Mouse (Mus musculus) forebrain, embryonic 10.5 days (tissue): Measurements from ENCODE around the gene Gdpd3. TPM values are rescaled to one million over a fixed set of nuclear protein-coding genes. Genes with fewer than 3 reads are reported as not detected.
A peak's percentile ranks its signal among the peaks of the same experiment; 100 is the strongest.

Experiments used
- DNase-seq: peaks from one replicate; pipeline ENCODE4 v3.0.0-alpha.2; 2017; ENCODE audit warnings: low spot score; ENCODE audit errors: extremely low spot score
- H3K27ac ChIP-seq: fragments of 300-500 bp; sonication (generic); 2 replicates; pipeline ENCODE4 v1.5.1; 2016; ENCODE audit warnings: mild to moderate bottlenecking
- H3K27me3 ChIP-seq: fragments of 300-500 bp; sonication (generic); 2 replicates; pipeline ENCODE4 v1.6.1; 2016; ENCODE audit warnings: mild to moderate bottlenecking; ENCODE audit not compliant: poor library complexity, severe bottlenecking
- H3K36me3 ChIP-seq: fragments of 300-500 bp; sonication (generic); replicated peaks from 2 replicates; pipeline ENCODE4 v1.6.1; 2016; ENCODE audit warnings: mild to moderate bottlenecking, moderate library complexity
- H3K4me1 ChIP-seq: fragments of 300-500 bp; sonication (generic); 2 replicates; pipeline ENCODE4 v1.6.1; 2016
- H3K4me3 ChIP-seq: fragments of 300-500 bp; sonication (generic); 2 replicates; pipeline ENCODE4 v1.5.1; 2016; ENCODE audit warnings: mild to moderate bottlenecking, moderate library complexity
- H3K9me3 ChIP-seq: fragments of 300-500 bp; sonication (generic); 2 replicates; pipeline ENCODE4 v1.6.1; 2016; ENCODE audit warnings: mild to moderate bottlenecking, moderate library complexity
- WGBS: fragments of 180-500 bp; shearing (Covaris S2); methylation state at CpG from one replicate; pipeline ENCODE4 v1.1.7; 2016; 5-methylcytosine and 5-hydroxymethylcytosine counted together
- polyA plus RNA-seq: library from polyadenylated mRNA; unstranded; fragments of >200 nt; fragmentation: Nextera tagmentation; extraction: Ambion mirVana; gene quantifications from 2 replicates; pipeline ENCODE4 v1.2.1, GENCODE M21; 2016

Gene Gdpd3
- polyA plus RNA-seq, 1 experiment from 2014 or later, result 0.98 TPM

DNA sequence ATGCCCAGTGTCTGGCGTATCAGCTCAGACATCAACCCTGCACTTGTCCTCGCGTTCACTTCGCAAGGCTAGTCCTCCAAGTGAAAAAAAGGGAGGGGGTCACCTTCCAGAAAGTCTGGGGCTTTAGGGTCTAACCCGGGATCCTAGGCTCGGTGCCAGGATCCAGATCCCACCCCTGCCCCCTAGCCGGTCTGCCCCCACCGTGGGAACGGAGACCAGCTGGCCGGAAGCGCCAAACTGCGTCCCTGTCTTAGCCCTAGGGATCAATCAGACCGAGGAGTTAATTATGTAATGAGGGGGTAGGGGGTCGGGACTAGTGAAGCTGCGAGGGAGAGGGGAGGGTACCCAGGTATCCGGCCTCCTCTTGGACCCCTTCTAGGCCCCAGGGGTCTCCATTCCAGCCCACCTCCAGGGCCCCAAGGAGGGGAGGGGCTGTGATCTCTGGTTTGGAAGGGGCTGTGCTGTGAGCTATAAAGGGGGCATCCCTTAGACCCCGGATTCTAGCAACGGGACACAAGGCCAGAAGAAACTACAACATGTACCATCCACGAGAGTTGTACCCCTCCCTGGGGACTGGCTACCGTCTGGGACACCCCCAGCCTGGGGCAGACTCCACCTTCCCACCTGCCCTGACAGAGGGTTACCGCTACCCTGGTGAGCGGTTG is 15.0 kb downstream of the Gdpd3 start, which contains the start of gene Tbx6:
Gene Tbx6 (plus strand): TSS at position 513 of the 665 bp plus-strand sequence.
- 7% methylated on average over 22 of the region's 22 CpGs for WGBS
- Histone ChIP-seq H3K27ac (peak within 1 kb of the TSS; percentile 86), H3K9me3 (no peaks in the 10 kb centered on the region), H3K4me3 (peak within 1 kb of the TSS; percentile 59), H3K4me1 (peaks cover 63% of the 10 kb centered on the region), H3K27me3 (no peaks in the 10 kb centered on the region), H3K36me3 (peaks cover 34% of the 10 kb centered on the region)
- no peak for DNase-seq

DNA sequence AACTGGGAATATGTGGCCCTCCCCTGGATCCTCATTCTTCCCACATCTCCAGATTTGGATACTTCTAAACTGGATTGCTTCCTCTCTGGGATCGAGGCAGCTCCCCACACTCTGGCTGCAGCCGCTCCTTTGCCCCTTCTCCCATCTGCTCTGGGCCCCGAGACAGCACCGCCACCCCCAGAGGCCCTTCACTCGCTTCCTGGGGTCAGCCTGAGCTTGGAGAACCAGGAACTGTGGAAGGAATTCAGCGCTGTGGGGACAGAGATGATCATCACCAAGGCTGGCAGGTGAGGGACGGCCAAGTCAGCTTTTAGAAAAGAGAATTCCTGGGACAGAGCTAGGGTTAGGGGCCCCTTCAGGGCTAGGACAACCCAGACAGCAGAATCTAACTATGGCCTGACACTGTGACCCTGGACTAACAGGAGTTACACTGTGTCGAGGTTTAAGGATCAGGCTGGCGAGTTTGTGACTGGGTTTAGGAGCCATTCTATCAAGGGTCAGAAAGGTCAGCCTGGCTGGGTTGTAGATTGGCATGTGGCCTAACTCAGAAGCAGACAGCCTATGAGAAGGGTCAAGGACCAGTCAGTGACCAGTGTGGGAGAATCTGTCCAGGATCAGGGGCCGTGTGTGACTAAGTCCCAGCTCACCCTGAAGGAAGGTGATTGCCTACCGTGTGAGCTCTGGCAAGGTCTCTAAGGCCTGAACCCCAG is 15.7 kb downstream of the Gdpd3 start:
- H3K36me3 ChIP-seq, result peaks cover 41% of the 10 kb centered on the region
- peak overlapping the region; percentile 86 for H3K27ac ChIP-seq
- H3K4me1 ChIP-seq, result peaks cover 56% of the 10 kb centered on the region
- no peak for DNase-seq
- 45% methylated on average over 11 of the region's 11 CpGs for WGBS
- no peaks in the 10 kb centered on the region for H3K27me3 ChIP-seq
- no peaks in the 10 kb centered on the region for H3K9me3 ChIP-seq
- H3K4me3 ChIP-seq, result peak overlapping the region; percentile 59

DNA sequence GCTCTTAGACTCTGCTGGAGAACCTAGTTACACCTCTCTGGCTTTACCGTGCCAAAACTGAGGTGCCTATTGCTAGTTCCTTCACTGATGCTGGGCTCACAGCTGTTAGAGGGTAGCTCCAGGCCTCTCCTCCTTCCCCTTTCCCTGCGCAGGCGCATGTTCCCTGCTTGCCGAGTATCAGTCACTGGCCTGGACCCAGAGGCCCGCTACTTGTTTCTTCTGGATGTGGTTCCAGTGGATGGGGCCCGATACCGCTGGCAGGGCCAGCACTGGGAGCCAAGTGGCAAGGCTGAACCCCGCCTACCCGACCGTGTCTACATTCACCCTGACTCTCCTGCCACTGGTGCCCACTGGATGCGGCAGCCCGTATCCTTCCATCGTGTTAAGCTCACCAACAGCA is 16.6 kb downstream of the Gdpd3 start:
- WGBS, result 88% methylated on average over 13 of the region's 13 CpGs
- no peak for DNase-seq
- Histone ChIP-seq H3K27me3 (no peaks in the 10 kb centered on the region), H3K4me1 (peaks cover 47% of the 10 kb centered on the region), H3K36me3 (peaks cover 50% of the 10 kb centered on the region), H3K9me3 (no peaks in the 10 kb centered on the region), H3K27ac (0 out of 2 replicates have a peak overlapping the region, but pooled peaks have one; percentile 16), H3K4me3 (no peak overlapping the region)

DNA sequence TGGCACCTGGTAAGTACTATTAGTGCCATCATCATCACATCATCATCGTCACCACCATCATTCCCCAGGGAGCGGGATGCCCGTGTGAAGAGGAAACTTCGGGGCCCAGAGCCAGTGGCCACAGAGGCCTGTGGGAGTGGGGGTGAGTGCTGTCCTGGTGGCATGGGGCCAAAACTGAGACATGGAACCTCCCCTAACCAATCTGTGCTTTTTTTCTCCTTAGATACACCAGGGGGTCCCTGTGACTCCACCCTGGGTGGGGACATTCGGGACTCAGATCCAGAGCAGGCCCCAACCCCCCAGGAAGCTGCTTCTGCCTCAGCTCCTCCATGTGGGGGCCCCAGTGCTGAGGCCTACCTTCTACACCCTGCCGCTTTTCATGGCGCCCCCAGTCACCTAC is 18.3 kb downstream of the Gdpd3 start:
- Histone ChIP-seq H3K4me3 (no peak overlapping the region), H3K36me3 (peaks cover 65% of the 10 kb centered on the region), H3K9me3 (no peaks in the 10 kb centered on the region), H3K27me3 (no peaks in the 10 kb centered on the region), H3K4me1 (peaks cover 43% of the 10 kb centered on the region), H3K27ac (no peak overlapping the region)
- DNase-seq, result no peak
- WGBS, result 87% methylated on average over 7 of the region's 7 CpGs

DNA sequence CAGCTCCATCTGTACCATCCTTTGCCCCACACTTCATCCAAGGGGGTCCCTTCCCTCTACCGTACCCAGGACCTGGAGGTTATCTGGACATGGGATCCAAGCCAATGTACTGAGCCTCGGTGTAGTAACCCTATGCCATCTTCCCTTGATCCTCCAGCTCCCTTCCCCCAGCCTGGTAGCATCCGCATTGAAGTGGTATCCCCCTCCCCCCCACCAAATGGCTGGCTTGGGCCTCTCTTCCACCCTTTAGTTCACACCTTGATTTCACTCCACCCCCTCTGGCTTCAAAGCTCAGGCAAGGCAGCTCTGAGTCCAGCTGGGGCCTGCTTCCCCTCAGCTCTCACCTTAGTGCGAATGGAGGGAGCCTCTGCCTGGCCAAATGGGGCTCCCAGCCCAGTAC is 18.9 kb downstream of the Gdpd3 start:
- Histone ChIP-seq H3K36me3 (peaks cover 71% of the 10 kb centered on the region), H3K9me3 (no peaks in the 10 kb centered on the region), H3K27ac (no peak overlapping the region), H3K4me1 (peaks cover 41% of the 10 kb centered on the region), H3K4me3 (no peak overlapping the region), H3K27me3 (no peaks in the 10 kb centered on the region)
- DNase-seq, result no peak
- WGBS, result 92% methylated on average over 4 of the region's 4 CpGs

DNA sequence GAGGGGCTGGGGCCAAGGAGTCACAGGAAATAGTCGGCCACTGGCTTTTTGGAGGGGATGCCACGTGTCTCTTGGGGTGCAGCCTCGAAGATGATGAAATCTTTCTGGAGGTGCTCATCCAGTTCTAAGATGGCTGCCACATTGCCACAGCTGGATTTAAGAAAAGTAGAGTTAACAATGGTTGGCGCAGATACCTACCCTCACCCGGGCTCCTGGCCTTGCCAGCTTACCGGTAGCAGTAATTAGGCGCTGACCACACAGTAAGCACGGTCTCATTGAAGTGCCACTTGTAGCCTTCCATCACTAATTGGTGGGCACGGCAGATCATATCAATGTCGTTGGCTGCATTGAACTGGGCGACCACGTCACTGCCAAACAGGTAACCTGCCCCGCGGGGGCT is 20.0 kb downstream of the Gdpd3 start:
- no peak overlapping the region for H3K27ac ChIP-seq
- peaks cover 81% of the 10 kb centered on the region for H3K36me3 ChIP-seq
- no peaks in the 10 kb centered on the region for H3K9me3 ChIP-seq
- DNase-seq, result no peak
- H3K4me3 ChIP-seq, result no peak overlapping the region
- no peaks in the 10 kb centered on the region for H3K27me3 ChIP-seq
- WGBS, result 95% methylated on average over 14 of the region's 14 CpGs
- H3K4me1 ChIP-seq, result peaks cover 41% of the 10 kb centered on the region

DNA sequence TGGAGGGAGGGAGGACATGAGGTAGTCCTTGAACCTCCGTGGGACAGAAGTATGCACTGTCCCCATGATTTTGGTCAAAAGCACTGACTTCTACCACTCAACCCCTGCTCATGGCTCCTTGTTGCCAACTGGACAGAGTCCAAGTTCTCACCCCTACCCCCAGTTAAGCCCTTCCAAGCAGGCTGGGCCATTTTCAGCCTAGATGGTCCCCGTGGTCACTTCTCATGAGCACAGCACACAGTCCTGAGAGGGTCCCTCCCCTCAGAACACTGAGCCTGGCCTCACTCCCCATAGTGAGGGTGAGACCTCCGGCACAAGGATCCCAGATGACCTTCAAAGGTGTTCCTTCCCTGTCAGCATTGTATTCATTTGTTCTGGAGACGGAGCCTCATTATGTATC is 23.0 kb downstream of the Gdpd3 start:
- no peaks in the 10 kb centered on the region for H3K27me3 ChIP-seq
- peaks cover 76% of the 10 kb centered on the region for H3K36me3 ChIP-seq
- no peak overlapping the region for H3K27ac ChIP-seq
- 96% methylated on average over 4 of the region's 4 CpGs for WGBS
- no peaks in the 10 kb centered on the region for H3K9me3 ChIP-seq
- peaks cover 34% of the 10 kb centered on the region for H3K4me1 ChIP-seq
- H3K4me3 ChIP-seq, result no peak overlapping the region
- DNase-seq, result no peak

DNA sequence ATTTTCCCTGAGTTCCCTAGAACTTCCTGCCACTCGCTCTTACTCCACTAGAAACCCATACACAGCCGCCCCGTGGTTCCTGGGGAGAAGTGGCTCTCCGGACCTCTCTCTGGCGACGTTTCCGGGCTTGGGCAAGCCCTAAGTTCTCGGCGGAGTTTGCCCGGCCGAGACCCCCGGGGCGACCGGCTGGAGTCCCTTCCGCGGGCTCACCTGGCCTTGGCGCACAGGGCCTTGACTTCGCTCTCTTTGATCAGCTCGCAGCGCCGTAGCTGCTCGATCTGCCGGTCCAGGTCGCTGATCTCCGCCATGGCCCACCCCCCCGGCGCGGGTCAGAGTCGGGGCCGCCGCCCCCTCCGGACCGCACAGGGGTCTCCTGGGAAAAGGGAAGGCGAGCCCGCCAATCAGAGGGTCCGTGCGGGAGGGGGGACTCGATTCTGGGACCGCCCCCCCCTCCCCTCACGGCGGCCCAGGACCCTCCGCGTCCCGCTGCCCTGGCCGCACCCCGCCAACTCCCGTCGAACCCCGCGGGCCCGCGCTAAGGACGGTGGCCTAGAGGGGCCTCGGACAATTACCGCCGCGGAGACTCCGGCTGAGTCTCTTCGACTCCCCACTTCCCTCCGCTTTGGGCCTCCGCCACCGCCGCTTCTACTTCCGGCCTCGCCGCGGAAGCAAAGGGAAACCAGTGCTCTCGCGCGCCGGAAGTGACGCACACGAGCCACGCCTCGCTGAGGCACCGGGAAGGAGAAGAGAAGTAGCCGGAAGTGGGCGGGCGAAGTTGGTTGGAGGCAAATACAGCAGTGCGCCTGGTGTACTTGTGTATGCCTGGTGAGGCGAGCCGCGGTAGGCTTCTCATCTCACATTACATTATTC is 26.0 kb downstream of the Gdpd3 start, which contains the start of gene Ppp4c:
Gene Ppp4c (minus strand): TSS at position 646 of the 870 bp plus-strand sequence.
- H3K36me3 ChIP-seq, result peaks cover 76% of the 10 kb centered on the region
- peak; percentile 99 for DNase-seq
- H3K9me3 ChIP-seq, result no peaks in the 10 kb centered on the region
- H3K4me3 ChIP-seq, result peak within 1 kb of the TSS; percentile 86
- under 1% methylated on average over 78 of the region's 83 CpGs for WGBS
- peaks cover 55% of the 10 kb centered on the region for H3K4me1 ChIP-seq
- no peaks in the 10 kb centered on the region for H3K27me3 ChIP-seq
- H3K27ac ChIP-seq, result peak within 1 kb of the TSS; percentile 95

DNA sequence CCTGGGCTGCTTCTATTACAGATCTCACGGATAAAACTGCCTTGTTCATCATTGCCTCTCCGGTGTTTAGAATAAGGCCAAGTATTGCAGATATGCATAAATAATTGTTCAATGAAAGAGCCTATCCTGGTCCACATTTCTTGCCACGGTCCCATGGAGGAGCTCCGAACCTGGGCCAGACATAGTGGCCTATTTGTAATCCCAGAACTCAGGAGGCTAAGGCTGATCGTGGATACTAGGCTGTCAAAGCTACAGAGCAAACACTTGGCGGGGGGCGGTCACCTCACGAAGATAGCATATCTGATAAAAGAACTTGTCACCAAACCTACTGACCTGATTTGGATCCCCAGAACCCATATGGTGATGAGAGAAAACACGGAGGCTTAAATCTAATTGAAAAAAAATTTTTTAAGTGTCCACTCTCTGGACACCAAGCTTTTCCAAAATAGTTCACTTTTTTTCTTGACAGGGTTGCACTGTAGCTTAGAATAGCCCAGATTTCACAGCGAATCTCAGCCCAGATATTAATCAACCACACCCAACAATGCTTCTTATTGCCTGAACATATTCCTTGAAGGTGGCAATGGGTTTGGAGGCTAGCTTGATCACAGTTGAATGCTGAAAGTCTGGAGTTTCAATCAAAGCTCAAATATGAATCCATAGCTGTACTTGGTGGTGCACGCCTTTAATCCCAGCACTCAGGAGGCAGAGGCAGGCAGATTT is 26.7 kb downstream of the Gdpd3 start:
- Histone ChIP-seq H3K9me3 (no peaks in the 10 kb centered on the region), H3K36me3 (peaks cover 76% of the 10 kb centered on the region), H3K4me3 (peak overlapping the region; percentile 86), H3K4me1 (peaks cover 63% of the 10 kb centered on the region), H3K27ac (peak overlapping the region; percentile 95), H3K27me3 (no peaks in the 10 kb centered on the region)
- WGBS, result 29% methylated on average over 11 of the region's 11 CpGs
- no peak for DNase-seq

DNA sequence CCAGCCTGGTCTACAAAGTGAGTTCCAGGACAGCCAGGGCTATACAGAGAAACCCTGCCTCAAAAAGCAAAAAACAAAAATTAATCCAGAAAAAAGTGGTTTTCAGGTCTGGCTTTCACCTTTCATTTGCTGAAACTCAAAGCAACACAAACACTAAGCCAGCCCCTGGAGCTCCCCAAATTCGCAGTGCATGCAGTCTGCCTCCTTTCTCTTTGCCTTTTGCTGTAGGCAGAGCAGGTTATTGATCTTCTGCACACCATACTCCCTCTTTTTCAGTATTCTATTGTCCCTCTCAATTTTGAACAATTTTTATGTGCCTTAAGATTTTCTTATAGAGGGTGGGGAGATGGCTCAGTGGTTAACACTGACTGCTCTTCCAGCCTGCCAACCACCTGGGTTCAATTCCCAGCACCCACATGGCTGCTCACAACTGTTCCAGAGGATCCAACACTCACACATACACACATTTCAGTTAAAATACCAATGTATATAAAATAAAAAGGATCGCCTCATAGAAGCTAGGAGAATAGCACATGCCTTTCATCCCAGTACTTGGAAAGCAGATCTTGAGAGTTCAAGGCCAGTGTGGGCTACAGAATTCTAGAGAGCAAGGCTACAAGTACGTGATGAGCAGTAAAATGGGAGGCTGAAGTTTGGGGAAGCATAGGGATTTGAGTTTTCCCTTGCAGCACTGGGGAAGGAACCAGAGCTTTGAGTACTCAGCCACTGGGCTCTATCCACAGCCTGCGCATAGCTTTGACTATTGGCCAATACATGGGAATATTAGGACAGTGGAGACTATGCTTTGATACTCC is 27.5 kb downstream of the Gdpd3 start:
- no peaks in the 10 kb centered on the region for H3K9me3 ChIP-seq
- no peak overlapping the region for H3K4me3 ChIP-seq
- WGBS, result 78% methylated on average over 4 of the region's 4 CpGs
- H3K27me3 ChIP-seq, result no peaks in the 10 kb centered on the region
- H3K36me3 ChIP-seq, result peaks cover 69% of the 10 kb centered on the region
- peaks cover 69% of the 10 kb centered on the region for H3K4me1 ChIP-seq
- no peak overlapping the region for H3K27ac ChIP-seq
- DNase-seq, result no peak

DNA sequence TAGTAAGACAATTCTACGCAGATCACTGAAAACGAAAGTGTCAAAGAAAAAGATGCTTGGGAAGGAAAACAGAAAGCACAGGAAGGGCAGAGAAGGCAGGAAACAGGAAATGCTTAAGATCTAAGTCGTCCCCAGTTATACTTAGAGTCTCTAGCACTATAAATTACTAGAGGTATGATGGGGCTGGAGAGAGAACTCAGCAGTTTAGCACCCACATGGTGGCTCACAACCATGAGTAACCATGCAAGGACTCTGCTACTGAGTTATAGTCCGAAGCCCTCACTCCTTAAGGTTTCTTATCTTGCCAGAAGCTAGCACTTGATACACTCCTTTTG is 28.1 kb downstream of the Gdpd3 start:
- Histone ChIP-seq H3K9me3 (no peaks in the 10 kb centered on the region), H3K36me3 (peaks cover 63% of the 10 kb centered on the region), H3K4me3 (no peak overlapping the region), H3K27me3 (no peaks in the 10 kb centered on the region), H3K27ac (no peak overlapping the region), H3K4me1 (peaks cover 64% of the 10 kb centered on the region)
- no peak for DNase-seq
- WGBS, result 76% methylated on average over 4 of the region's 4 CpGs
